In the genomic region with DNA sequence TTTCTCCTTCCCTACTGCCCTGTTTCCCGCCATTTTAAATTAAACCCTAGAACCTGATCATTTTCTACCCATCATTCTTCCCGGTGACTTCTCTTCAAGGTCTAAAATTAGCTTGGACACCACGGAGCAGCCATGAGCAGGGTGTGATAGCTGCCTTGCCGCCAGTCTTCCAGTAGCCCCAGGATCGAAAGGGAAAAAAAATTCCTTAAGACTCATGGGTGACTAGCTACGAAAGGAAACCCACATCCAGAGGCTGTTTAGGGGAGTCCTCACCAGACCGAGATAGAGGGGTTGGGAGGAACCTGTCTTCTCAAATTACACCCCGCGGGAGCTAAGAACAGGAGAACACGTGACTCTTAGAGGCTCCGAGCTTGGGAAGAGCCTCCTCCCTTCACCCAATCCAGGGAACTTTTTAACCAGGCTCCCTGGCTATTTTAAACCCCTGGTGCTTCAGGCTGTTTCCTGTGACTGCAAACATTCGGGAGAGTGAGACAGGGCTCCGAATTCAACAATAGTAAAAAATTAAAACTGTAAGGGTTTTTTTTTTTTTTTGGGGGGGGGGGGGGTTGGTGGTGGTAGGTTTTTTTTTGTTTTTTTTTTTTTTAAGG, we compare ENCODE assay signal across 8 mouse cellular contexts. TPM values are rescaled to one million over a fixed set of nuclear protein-coding genes. Genes with fewer than 3 reads are reported as not detected.
DNase-seq lines count a peak whose midpoint lies in the region; ATAC-seq and TF ChIP-seq lines count a peak whose summit lies in the region.

No protein-coding gene starts in this region.

- intact Hi-C loops in left cerebral cortex, postnatal 14 days (cut with DNase I): no loop called here
- intact Hi-C loops in heart, postnatal 14 days (cut with DNase I): loop anchor here (5.0 kb wide), 1 partner anchor 63 kb away; no protein-coding TSS in a partner anchor

- under 1% methylated on average over 13 of the region's 13 CpGs for WGBS in embryonic facial prominence, embryonic 12.5 days

- no peaks in the 10 kb centered on the region for H3K27me3 ChIP-seq in embryonic facial prominence, embryonic 12.5 days
- no peaks in the 10 kb centered on the region; the same call in 1 of the 2 replicates for H3K27me3 ChIP-seq in testis, adult 2 months (ENCODE audit: control insufficient read depth, insufficient read depth, low read length)

- peak overlapping the region; percentile 17; the same call in 1 of the 2 replicates for H3K27ac ChIP-seq in embryonic facial prominence, embryonic 12.5 days
- no peak overlapping the region for H3K27ac ChIP-seq in testis, adult 2 months (ENCODE audit: control insufficient read depth, insufficient read depth, low read depth, low read length)

- no peaks in the 10 kb centered on the region for H3K36me3 ChIP-seq in embryonic facial prominence, embryonic 12.5 days
- H3K36me3 ChIP-seq in testis, adult 2 months (ENCODE audit: control insufficient read depth, insufficient read depth, low read length): no peaks in the 10 kb centered on the region

- no peaks in the 10 kb centered on the region; the same call in 1 of the 2 replicates for H3K4me1 ChIP-seq in embryonic facial prominence, embryonic 12.5 days
- H3K4me1 ChIP-seq in testis, adult 2 months (ENCODE audit: control insufficient read depth, insufficient read depth, low read length): peaks cover 2% of the 10 kb centered on the region; the same call in 1 of the 2 replicates

- H3K4me2 ChIP-seq in embryonic facial prominence, embryonic 12.5 days (replicated peaks): peak overlapping the region; percentile 48

- DNase-seq in left cerebral cortex, postnatal 14 days (ENCODE audit: low spot score in 2 of 2): peak; percentile 13 to 15
- no peak for DNase-seq in left cerebral cortex, adult 11 months (ENCODE audit: low spot score)
- peak; percentile 44 to 58 for DNase-seq in heart, postnatal 14 days
- DNase-seq in kidney, postnatal 36 days: peak; percentile 70 to 90
- DNase-seq in T-cell, adult 2 months (ENCODE audit: low spot score): no peak

- H3K9ac ChIP-seq in embryonic facial prominence, embryonic 12.5 days: no peak overlapping the region

- TF ChIP-seq CTCF in testis, adult 2 months (IDR thresholded peaks at IDR 0.05; ENCODE audit: control insufficient read depth, insufficient read depth, insufficient replicate concordance, low read depth, low read length): no peak

- ATAC-seq in embryonic facial prominence, embryonic 12.5 days (ENCODE audit: insufficient number of reproducible peaks, insufficient read depth, low FRiP score, low TSS enrichment): no peak; the same call in 1 of the 2 replicates
- ATAC-seq in megakaryocyte progenitor cell, adult 5-6 weeks (replicated peaks; ENCODE audit: poor library complexity): peak; percentile 78

- peak overlapping the region; percentile 34 for H3K4me3 ChIP-seq in embryonic facial prominence, embryonic 12.5 days
- H3K4me3 ChIP-seq in testis, adult 2 months (ENCODE audit: control insufficient read depth, low read depth, low read length): peak overlapping the region; percentile 60

- TF ChIP-seq POLR2A in testis, adult 2 months (IDR thresholded peaks at IDR 0.05; ENCODE audit: control insufficient read depth, low read depth, low read length): no peak

- no peaks in the 10 kb centered on the region for H3K9me3 ChIP-seq in embryonic facial prominence, embryonic 12.5 days

RNA-seq across cellular contexts. Expression of gene Gcnt2, which starts 5.0 kb away (rescaled TPM):
- 10 to 100 TPM; 10.7 to 12.9 TPM for total RNA-seq in left cerebral cortex, postnatal 14 days (2021)
- polyA plus RNA-seq in embryonic facial prominence, embryonic 12.5 days (2016; fragmentation: Nextera tagmentation; extraction: Ambion mirVana): 2.1 and 2.9 TPM in 2 replicates
- total RNA-seq in heart, postnatal 14 days (2021): 10 to 100 TPM; 12.1 to 14.1 TPM
- 16.6 and 28.2 TPM in 2 replicates for total RNA-seq in megakaryocyte progenitor cell, adult 5-6 weeks (2015)
- total RNA-seq in megakaryocyte progenitor cell, adult 5-6 weeks (2017): 7.0 and 15.4 TPM in 2 replicates
- 0.32 and 0.36 TPM in 2 replicates for polyA plus RNA-seq in testis, adult 2 months (2012; rRNA removed)

Comparison
In these comparisons a context has a peak if more than half of its experiments do, and no peak if none do; other contexts are left out.
1. DNase-seq: peak in left cerebral cortex, postnatal 14 days (2 of 2), heart, postnatal 14 days (2 of 2) and kidney, postnatal 36 days (2 of 2); none in left cerebral cortex, adult 11 months (single experiment) and T-cell, adult 2 months (single experiment).